Mouse (Mus musculus) v-Abl transformed pro-B cells (cell line): ENCODE measurements around the gene Actc1.

Experiments used
- in situ Hi-C, 2 experiments: fragments of 400-800 bp; cut with MboI; formaldehyde crosslinking; loops; one replicate each; pipeline ENCODE4 v1.15.1; 2025; ENCODE audit not compliant: unreplicated experiment in 2 of 2

The Actc1 gene

DNA sequence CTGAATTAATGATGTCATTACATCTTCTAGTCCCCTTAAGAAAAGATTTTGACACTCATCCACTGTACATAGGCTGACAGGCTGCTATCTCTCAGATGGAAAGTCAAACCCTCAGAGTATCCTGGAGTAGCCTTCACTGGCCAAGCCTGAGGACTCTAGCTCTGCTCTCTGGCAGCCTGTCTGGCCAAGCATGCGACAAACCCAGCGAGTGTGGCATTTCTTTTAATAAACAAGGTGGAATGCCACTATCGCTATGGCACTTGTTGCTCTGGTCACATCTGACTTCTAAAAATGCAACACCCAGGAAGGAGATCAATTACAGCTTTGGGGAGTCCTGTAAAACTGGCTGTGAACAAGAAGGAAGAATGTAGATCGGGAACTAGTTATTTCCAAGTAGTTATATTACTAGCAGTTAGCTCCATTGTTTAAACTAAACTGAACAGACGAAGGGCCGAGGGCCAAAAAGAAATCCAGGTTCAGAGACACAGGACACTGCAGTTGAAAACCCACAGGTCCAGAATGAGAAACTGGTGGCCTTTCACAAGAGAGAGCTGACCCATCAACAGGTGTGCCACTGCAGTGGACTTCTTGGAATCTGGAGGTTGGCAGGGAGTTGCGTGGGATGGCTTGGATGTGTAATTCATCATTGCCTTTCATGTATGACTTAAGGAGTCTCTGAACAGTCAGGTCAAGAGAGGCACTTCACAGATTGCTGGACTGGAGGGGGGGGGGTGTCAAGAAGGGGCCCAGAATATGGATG lies 2.1 kb downstream of the Actc1 start:
- in situ Hi-C loops, result no loop called here

DNA sequence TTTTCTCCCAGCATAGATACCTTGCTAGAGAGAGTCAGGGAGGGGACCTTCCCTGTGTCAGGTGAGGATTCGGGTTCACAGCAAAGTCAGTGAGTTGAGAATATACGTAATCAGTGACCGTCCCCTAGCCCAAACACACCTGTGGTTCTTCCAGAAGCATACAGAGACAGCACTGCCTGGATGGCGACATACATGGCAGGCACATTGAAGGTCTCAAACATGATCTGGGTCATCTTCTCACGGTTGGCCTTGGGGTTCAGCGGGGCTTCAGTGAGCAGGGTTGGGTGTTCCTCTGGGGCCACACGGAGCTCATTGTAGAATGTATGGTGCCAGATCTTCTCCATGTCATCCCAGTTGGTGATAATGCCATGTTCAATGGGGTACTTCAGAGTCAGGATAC lies 3.2 kb downstream of the Actc1 start:
- in situ Hi-C loops, result no loop called here

DNA sequence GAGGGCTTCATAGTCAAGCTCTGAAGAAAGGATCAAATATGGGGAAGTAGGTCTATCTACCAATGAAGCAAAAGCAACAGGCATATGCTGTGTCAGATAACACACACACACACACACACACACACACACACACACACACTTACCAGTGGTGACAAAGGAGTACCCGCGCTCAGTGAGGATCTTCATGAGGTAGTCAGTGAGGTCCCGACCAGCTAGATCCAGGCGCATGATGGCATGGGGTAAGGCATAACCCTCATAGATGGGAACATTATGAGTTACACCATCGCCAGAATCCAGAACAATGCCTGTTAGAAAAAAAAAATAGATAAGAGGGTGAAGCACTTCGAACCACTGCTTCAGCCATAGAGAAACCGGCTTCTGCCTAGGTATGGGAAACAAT lies 4.0 kb downstream of the Actc1 start:
- in situ Hi-C loops, result no loop called here

DNA sequence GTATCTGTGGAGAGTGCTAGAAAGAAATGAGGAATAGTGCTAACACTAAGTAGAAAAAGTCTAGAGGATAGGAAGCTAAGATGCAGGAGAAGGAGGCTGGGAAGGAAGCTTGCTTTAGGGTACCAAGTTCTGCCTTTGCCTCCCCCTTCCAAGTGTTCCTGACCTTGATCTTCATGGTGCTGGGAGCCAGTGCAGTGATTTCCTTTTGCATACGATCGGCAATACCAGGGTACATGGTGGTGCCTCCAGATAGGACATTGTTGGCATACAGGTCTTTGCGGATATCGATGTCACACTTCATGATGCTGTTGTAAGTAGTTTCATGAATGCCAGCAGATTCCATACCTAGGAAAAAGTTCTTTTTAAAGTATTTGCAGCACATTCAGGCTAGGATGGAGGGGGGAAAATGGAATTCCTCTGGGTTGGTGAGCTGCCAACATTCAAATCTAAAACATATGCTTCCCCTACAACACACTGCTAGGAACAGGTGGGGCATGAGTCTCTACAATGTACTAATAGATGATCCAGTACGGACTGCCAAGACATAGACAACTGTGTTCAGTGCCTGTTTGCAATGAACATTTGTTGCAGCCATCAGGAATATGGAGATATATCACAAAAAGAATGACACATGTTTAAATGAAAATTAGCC lies 5.3 kb downstream of the Actc1 start:
- in situ Hi-C loops, result no loop called here

DNA sequence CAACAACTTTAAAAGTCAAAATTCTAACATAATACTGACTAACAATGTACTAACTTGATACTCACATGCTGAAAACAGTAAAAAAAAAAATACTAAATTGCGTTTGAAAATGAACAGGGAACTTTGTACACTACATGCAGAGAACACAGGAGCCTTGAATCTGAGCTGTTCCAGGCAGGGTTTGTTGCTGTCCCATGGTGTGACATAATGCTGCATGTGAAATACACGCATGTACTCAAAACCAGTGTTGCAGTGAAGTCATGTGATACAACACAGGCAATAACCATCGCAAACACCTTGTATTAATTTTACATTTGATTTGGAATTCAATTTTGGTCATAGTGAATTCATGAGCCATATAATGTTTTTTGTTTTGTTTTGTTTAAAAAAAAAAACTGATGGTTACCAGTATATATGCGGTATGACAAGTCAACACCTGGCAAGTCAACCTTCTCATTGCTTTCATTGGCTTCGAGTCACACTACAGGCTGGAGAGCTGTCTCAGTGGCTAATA lies 7.1 kb downstream of the Actc1 start:
- in situ Hi-C loops, result no loop called here

DNA sequence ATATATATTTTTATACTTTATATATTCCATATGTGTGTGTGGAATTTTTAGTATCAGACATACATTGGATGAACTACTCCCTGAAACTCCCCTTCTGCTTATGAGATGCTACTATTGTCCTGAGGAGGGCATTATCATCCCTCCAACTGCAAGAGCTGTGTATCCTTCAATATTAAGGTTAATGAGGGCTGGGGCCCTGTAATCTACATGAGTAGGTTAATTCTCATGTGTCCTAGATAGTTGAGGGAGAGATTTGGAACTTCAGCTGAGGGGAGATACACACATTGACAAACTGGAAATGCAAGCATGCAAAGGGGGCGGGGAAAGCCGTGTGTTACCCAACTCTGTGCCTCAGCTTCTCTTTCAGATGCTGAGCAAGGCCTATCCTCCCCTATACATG lies 15.4 kb downstream of the Actc1 start:
- in situ Hi-C loops, result no loop called here

DNA sequence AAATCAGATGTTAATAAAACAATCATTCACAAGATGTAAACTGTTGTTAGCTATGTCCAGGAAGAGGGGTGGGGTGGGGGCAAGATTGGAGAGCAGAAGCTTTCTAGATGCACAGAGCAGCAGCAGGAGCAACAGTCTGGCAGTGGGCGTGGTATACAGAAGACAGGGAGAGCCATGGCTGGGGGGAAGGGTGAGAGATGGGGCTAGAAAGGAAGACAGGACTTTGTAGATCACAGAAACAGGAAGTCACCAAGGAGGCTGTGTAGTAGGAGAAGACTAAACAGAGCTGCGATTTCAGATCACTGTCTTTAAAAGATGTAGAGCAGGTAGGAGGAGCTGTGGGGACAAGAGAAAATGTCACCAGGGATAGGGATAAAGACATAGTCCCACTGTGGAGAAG lies 21.1 kb downstream of the Actc1 start:
- in situ Hi-C loops, result no loop called here

DNA sequence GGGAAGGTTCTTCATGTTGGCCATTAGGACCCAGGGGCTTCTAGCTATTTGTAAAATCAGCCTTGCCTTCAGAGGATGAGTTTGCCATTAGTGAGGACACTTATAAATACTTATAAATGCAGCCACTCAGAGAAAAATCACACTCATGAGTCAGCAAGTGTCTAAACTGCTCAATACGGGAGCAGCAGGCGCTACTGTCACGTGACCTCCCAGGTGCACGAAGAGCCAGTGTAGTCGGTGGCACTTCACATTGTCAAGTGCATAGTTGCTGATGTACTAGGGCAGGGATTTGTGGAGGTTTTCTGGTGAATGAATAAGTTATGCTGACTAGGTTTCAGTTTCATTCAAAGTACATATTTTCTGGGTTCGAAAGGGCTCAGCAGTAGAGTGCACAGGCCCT lies 30.0 kb downstream of the Actc1 start:
- in situ Hi-C loops, result no loop called here

DNA sequence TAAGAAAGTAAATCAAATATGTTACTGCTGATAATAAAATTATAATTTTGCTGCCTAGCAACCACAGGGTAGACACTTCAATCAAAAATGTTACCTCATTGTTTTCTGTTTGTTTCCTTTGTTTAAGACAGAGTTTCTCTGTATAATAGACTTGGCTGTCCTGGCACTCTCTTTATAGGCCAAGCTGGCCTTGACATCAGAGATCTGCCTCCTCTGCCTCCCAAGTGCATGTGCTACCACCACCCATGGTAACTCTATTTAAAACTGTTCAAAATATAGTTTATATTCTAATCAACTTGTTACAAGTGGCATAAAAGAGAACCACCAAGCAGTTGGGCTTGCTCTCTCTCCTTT lies 33.2 kb downstream of the Actc1 start:
- in situ Hi-C loops, result no loop called here

DNA sequence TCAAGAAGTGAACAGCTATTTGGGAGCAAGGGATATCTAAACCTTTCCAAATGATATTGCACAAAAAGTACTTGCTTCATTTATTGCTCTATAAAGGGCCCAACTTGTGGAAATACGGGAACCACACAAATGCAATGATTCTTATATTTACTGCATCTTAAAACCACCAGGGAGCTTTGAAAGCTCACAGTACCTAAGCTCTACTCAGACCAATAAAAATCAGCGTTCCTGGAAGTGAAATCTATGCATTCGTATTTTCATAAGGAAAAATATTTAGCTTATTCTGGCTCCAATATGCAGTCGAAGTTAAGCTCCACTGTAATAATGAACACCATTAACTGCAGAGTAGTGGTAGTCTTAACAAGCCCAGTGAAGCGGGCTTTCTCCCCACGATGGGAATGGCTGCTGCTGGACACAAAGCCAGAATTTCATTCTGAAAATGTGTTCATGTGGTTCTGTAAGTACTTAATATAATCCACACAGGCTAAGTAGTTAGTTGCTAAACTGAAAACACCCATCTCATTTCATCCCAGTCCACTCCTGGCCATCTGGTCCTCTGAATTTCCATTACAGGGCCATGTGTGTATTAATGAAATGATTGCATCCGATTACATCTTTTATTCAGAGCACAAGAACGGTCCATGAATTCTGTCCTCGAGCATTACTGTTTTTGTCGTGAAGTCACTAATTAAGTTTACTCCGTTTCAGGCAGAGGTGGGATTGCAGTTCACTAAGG lies 33.7 kb downstream of the Actc1 start:
- in situ Hi-C loops, result no loop called here

DNA sequence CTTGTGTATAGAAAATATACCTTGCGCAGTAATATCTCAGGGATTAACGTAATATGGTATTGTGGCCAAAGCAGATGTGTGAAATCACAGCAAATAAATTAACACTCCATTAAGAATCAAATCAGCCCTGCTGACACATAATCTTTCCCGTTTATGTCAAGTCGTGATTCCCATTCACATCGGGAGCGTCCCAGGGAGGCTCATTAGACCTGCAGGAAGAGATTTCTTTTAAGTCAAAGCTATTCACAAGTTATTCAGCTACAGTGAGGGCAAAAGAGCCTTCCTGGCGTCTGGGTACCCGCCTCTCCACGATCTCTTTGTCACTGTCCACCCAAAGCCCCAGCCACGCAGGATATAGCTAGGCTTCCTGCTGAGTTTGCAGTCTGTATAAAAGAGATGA lies 35.2 kb downstream of the Actc1 start:
- in situ Hi-C loops, result no loop called here

DNA sequence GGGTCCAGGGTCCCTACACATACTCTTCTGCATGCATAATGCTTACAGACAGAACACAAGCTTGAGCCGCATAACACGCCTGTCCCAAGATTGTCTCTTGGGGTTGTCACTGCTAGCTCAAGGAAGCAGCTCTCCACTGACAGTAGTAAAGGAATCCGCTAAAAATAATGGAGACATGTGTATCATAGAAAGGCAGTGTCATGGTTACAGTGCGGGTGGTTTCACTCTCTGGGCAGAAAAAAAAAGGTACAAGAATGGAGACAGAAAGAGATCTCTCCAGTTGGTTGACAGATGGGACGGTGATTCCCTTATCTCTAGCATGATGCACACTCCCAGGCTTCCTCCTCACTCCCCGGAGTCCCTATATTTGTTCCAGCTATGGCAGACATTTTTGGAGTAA lies 38.5 kb downstream of the Actc1 start:
- in situ Hi-C loops, result no loop called here

DNA sequence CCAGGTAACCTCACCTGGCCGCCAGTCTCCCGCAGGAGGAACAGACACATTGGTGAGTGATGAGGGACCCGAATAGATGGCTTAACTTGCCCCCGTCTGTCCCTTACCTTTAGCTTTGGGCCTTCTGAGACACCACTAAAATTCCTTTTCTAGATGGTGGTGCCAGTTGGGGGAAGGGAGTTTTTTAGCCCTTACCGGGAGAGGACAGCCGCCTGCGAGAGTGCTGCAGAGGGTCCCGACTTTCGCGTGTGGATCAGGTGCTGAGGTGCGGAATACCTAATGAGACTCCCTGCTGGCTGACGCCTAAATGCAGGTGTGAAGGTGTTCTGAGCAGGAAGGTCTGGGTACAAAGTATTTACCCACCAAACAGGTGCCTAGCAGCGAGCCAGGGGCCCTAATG lies 39.5 kb downstream of the Actc1 start:
- in situ Hi-C loops, result no loop called here

DNA sequence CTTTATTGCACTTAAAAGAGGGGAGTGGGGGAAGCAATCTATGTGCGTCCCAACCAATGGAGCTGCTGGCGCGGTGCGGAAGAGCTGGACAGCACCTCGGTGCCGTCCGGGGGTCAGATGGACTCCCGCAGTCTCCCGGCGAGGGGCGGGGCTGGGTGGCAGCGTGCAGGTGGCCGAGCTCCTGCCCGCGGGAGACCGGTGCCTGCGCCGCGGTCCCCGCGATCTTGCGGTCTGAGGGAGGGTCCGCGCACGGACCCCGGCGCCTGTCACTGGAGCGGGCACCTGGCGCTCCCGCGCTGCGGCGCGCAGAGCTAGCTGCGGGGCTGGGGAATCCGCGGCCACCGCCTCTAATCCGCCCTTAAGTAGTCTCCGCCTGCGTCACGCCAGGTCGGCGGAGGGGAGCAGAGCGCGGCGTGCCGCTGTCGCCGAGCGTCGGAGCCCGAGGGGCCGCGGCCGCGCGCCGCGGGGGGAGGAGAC lies 40.0 kb downstream of the Actc1 start, which contains the start of gene Gjd2:
TSS of gene Gjd2 (minus strand) at position 325 of the 477 bp plus-strand sequence.
- in situ Hi-C loops, result no loop called here

DNA sequence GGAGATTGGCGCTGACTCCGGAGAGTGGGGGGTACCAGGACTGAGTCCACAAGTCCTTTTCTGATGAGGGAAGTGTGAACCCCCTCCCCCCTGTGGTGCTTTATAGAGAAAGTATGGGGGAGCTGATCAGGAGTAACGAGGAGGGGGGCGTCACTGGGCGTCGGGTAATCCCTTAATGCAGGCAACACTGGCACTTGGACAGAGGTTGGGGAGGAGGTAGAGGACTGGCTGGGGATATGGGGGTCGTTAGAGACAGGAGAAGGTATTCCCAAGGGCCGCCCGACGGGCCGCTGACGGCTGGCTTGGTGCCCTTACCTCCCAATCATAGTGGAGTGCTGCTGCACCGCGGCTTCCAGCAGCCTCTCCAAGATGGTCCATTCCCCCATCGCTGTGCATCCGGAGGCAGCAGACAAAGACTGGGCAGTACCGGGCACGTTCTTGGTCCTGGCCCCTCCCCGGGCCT lies 40.6 kb downstream of the Actc1 start:
- in situ Hi-C loops, result no loop called here

DNA sequence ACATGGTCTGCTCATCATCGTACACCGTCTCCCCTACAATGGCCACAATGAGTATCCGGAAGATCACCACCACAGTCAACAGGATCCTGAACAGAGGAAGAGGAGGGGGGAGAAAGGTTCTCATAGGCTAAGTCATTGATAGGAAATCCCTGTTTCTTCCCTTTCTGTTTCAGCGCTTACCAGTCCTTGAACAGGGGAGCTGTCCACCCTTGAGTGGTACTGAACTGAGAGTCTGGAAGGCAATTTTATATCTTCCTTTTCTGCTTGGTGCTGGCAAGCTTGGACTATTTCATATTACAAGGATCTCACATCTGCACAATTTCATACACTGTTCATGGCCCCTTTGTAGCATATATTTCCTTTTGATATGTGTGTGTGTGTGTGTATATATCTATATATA lies 41.5 kb downstream of the Actc1 start:
- in situ Hi-C loops, result no loop called here

DNA sequence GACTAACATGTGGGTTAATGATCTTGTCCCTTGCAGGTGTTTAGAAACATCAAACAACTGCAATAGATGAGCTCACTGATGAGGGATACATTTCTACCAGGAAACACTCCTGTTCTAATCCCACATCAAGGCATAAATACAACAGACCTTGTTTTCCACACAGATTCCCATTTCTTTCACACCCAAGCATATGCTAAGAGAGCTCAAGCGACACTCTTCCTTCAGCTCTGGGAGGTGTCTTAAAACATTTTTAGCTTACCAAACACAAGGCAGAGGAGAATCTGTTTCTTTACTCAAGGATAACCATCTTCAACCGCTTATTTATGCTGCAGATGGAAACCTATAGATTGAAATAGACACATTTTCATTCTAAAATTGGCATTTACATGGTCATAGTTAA lies 45.0 kb downstream of the Actc1 start:
- in situ Hi-C loops, result no loop called here

DNA sequence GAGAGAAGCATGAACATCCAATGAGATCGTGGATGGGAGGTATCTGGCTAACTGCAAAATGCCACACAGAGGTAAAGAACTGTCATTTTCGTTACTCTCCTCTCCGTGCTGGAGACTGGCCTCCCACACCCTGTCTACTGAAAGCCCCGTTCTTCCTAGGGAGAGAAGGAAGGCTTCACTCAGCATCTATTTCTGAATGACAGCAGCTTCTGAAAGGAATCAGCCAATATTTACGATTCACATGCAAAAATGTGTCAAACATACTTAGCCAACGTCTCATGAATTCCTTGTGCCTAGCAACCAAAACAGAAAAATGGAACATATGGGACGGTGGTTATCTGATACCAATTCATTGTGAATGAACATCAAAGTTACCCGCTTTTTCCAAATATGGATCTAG lies 55.9 kb downstream of the Actc1 start:
- in situ Hi-C loops, result no loop called here
